Mouse (Mus musculus) cerebellum, adult 2 months (tissue): ENCODE results near the gene B3gat3.

ENCODE experiments used
- CTCF ChIP-seq: fragments of 200-500 bp; IDR thresholded peaks from 2 replicates; pipeline ENCODE4 v1.5.1; 2011; ENCODE audit warnings: low read depth, mild to moderate bottlenecking, control low read depth, low read length, moderate library complexity, borderline replicate concordance; ENCODE audit not compliant: insufficient read depth
- POLR2A ChIP-seq: fragments of 200-500 bp; IDR thresholded peaks from 2 replicates; pipeline ENCODE4 v1.6.1; 2011; ENCODE audit warnings: low read length, control low read depth, borderline replicate concordance; ENCODE audit not compliant: insufficient read depth

DNA sequence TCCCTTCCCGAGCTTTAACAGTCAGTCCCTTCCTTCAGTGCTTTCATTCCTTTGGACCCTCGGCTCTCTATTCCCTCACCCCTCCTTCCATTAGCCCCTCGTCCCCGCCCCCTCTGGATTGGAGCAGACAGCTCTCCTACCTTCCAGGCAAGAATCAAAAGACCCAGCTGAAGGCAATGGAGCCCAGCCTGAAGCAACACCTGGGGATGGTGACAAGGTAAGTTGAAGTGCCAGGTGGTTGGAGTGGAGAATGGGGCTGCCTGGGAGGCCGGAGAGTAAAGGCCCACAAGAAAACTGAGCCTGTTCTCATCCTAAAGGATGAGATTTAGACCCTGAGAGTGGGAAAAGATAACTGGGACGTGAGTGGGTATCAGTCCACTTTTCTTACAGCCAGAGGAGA is 11.6 kb upstream of the B3gat3 start:
- TF ChIP-seq POLR2A (no peak), CTCF (no peak)
